Mouse (Mus musculus): ENCODE data around the gene Clic5.
"Not testable (repeated sequence)": the region's sequence is repeated elsewhere in the genome, so short reads cannot be mapped to it uniquely, and the experiment has no call there.

Gene Clic5

GRCm38 (mm10) chr17:44188042-44188768 is at the start of gene Clic5:
Clic5 (plus strand) TSS chr17:44188584.
- no peak for DNase-seq (ENCODE audit: low read depth, low spot score)

GRCm38 (mm10) chr17:44145806-44146205 is 42.6 kb upstream of the Clic5 start:
- DNase-seq (ENCODE audit: low read depth, low spot score), result no peak

- no peak for DNase-seq (ENCODE audit: low read depth, low spot score)
Observed at GRCm38 (mm10) chr17:44148109-44148846, 40.1 kb upstream of the Clic5 start.

- DNase-seq (ENCODE audit: low read depth, low spot score), result no peak
Observed at GRCm38 (mm10) chr17:44151130-44151529, 37.3 kb upstream of the Clic5 start.

GRCm38 (mm10) chr17:44151889-44152288 is 36.5 kb upstream of the Clic5 start:
- no peak for DNase-seq (ENCODE audit: low read depth, low spot score)

GRCm38 (mm10) chr17:44153871-44154270 is 34.5 kb upstream of the Clic5 start:
- DNase-seq (ENCODE audit: low read depth, low spot score), result no peak

- DNase-seq (ENCODE audit: low read depth, low spot score), result no peak
Observed at GRCm38 (mm10) chr17:44155204-44155603, 33.2 kb upstream of the Clic5 start.

- DNase-seq (ENCODE audit: low read depth, low spot score), result no peak
Observed at GRCm38 (mm10) chr17:44158186-44158585, 30.2 kb upstream of the Clic5 start.

- no peak for DNase-seq (ENCODE audit: low read depth, low spot score)
Observed at GRCm38 (mm10) chr17:44160449-44160848, 27.9 kb upstream of the Clic5 start.

GRCm38 (mm10) chr17:44162514-44162913 is 25.9 kb upstream of the Clic5 start:
- no peak for DNase-seq (ENCODE audit: low read depth, low spot score)

- DNase-seq (ENCODE audit: low read depth, low spot score), result no peak
Observed at GRCm38 (mm10) chr17:44162935-44163334, 25.4 kb upstream of the Clic5 start.

GRCm38 (mm10) chr17:44165730-44166347 is 22.5 kb upstream of the Clic5 start:
- DNase-seq (ENCODE audit: low read depth, low spot score), result no peak

GRCm38 (mm10) chr17:44169676-44170075 is 18.7 kb upstream of the Clic5 start:
- DNase-seq (ENCODE audit: low read depth, low spot score), result no peak

- no peak for DNase-seq (ENCODE audit: low read depth, low spot score)
Observed at GRCm38 (mm10) chr17:44170316-44170715, 18.1 kb upstream of the Clic5 start.

- no peak for DNase-seq (ENCODE audit: low read depth, low spot score)
Observed at GRCm38 (mm10) chr17:44171930-44172329, 16.5 kb upstream of the Clic5 start.

- DNase-seq (ENCODE audit: low read depth, low spot score), result no peak
Observed at GRCm38 (mm10) chr17:44173341-44173740, 15.0 kb upstream of the Clic5 start.

- no peak for DNase-seq (ENCODE audit: low read depth, low spot score)
Observed at GRCm38 (mm10) chr17:44177291-44177690, 11.1 kb upstream of the Clic5 start.

- DNase-seq (ENCODE audit: low read depth, low spot score), result no peak
Observed at GRCm38 (mm10) chr17:44181346-44181745, 7.0 kb upstream of the Clic5 start.

- no peak for DNase-seq (ENCODE audit: low read depth, low spot score)
Observed at GRCm38 (mm10) chr17:44186871-44187270, 1.5 kb upstream of the Clic5 start.

- DNase-seq (ENCODE audit: low read depth, low spot score), result not testable (repeated sequence)
Observed at GRCm38 (mm10) chr17:44187537-44187936, 847 bp upstream of the Clic5 start.

GRCm38 (mm10) chr17:44188769-44189145 is 373 bp downstream of the Clic5 start:
- DNase-seq (ENCODE audit: low read depth, low spot score), result no peak

GRCm38 (mm10) chr17:44189696-44190095 is 1.3 kb downstream of the Clic5 start:
- DNase-seq (ENCODE audit: low read depth, low spot score), result no peak

- DNase-seq (ENCODE audit: low read depth, low spot score), result no peak
Observed at GRCm38 (mm10) chr17:44190246-44190645, 1.9 kb downstream of the Clic5 start.
